Mouse (Mus musculus): ENCODE measurements around the gene Adgrb2. TPM values are rescaled to one million over a fixed set of nuclear protein-coding genes. Genes with fewer than 3 reads are reported as not detected.

Adgrb2 gene
- polyA plus RNA-seq, 1 experiment from 2014 or later = 15.5 TPM

- Histone ChIP-seq H3K4me3 (replicated peaks) (no peak overlapping the region), H3K9me3 (replicated peaks) (no peaks in the 10 kb centered on the region), H3K27me3 (replicated peaks) (no peaks in the 10 kb centered on the region), H3K4me1 (peaks cover 47% of the 10 kb centered on the region), H3K27ac (replicated peaks) (no peak overlapping the region), H3K4me2 (no peak overlapping the region), H3K9ac (replicated peaks) (no peak overlapping the region), H3K36me3 (no peaks in the 10 kb centered on the region; the same call in 1 of the 2 replicates)
- no peak for ATAC-seq (ENCODE audit: low FRiP score)
- WGBS = 79% methylated on average over 16 of the region's 16 CpGs
These were observed 8.1 kb downstream of the Adgrb2 start for GRCm38 (mm10) chr4:129992720-129993119.

DNA sequence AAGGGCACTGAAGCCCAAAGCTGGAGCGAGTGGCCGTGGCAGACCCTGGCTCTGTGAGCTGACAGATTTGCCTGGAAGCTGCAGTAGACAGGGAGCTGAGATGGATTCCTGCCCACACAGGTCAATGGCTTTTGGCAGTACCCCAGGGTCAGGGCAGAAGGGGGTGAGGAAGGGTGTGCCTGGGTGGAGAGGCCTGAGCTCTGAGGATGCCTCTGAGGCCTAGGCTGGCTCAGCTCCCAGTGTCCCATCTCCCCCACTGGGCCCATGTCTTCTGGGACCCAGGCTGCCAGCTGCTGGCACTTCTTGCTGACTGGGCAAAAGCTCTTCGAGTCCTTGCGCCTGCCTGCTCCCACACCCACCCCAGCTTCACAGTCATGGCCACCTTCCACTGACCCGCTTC lies 8.5 kb downstream of the Adgrb2 start:
- H3K9ac ChIP-seq (replicated peaks) = no peak overlapping the region
- no peaks in the 10 kb centered on the region for H3K27me3 ChIP-seq (replicated peaks)
- H3K4me2 ChIP-seq = no peak overlapping the region
- ATAC-seq (ENCODE audit: low FRiP score) = no peak
- H3K4me1 ChIP-seq = peaks cover 42% of the 10 kb centered on the region
- WGBS = 72% methylated on average over 5 of the region's 5 CpGs
- H3K9me3 ChIP-seq (replicated peaks) = no peaks in the 10 kb centered on the region
- H3K36me3 ChIP-seq = no peaks in the 10 kb centered on the region; the same call in 1 of the 2 replicates
- H3K27ac ChIP-seq (replicated peaks) = peak overlapping the region; percentile 49; the same call in 1 of the 2 replicates
- no peak overlapping the region for H3K4me3 ChIP-seq (replicated peaks)

DNA sequence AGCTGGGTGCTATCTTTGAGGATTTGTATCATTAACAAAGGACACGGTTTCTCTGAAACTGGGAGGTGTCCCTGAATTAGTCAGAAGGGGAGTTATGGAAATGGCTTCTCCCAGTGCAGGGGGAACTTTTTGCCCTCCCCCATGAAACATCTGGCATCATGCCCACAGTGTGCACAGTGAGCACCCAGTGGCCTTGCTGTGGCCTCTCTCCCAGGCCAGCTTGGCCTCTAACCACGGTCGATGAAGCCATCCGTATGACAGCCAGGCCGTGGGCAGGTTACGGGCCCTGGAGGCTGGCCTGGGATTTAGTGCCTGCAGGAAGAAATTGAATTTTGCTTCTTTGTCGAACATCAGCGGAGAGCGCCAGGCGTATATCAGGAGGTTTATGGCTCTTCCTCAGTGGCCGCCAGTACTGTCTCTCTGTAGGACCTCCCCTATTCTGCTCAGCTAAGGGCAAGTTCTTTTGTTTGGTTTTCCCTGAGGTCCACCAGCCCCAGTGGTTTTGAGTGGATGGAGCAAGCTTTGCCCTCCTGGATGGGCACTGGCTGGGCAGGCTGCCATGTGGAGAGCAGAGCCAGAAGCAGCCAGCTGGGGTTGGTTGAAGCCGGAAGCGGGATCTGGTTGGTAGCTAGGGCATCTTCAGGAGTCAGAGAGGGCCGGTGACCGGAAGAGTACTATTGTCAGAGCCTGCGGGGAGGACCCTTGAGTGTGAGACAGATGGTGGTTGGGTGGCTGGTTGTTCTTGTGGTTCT lies 9.4 kb downstream of the Adgrb2 start:
- Histone ChIP-seq H3K4me1 (peaks cover 36% of the 10 kb centered on the region), H3K4me3 (replicated peaks) (no peak overlapping the region), H3K4me2 (no peak overlapping the region), H3K9ac (replicated peaks) (peak overlapping the region; percentile 11; the same call in 1 of the 2 replicates), H3K9me3 (replicated peaks) (no peaks in the 10 kb centered on the region), H3K36me3 (no peaks in the 10 kb centered on the region; the same call in 1 of the 2 replicates), H3K27ac (replicated peaks) (peak overlapping the region; percentile 49), H3K27me3 (replicated peaks) (no peaks in the 10 kb centered on the region)
- no peak for ATAC-seq (ENCODE audit: low FRiP score)
- WGBS = 46% methylated on average over 16 of the region's 16 CpGs

- Histone ChIP-seq H3K36me3 (no peaks in the 10 kb centered on the region; the same call in 1 of the 2 replicates), H3K4me1 (peaks cover 35% of the 10 kb centered on the region), H3K27ac (replicated peaks) (peak overlapping the region; percentile 49; the same call in 1 of the 2 replicates)
These were observed 10.1 kb downstream of the Adgrb2 start for GRCm38 (mm10) chr4:129994728-129995127.

DNA sequence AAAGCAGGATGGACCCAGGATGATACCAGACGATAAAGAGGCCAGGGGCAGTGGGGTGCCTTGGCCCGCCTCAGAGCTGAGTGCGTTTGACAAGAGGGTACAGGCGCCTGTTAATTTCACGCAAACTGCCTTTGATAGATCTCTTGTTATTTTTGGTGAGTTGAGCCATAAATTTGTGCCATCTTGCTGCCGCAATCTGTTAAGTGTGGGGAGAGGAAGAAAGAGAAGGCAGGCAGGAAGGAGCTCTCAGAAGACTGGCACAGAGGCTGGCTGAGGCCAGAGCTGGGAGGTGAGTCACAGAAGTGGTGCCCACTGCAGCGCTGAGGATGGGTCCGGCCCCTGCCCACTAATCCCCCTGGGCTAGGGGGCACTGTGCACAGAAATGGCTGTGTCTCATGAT lies 10.6 kb downstream of the Adgrb2 start:
- Histone ChIP-seq H3K27ac (replicated peaks) (0 out of 2 replicates have a peak overlapping the region, but pooled peaks have one; percentile 49), H3K9ac (replicated peaks) (no peak overlapping the region), H3K4me1 (peaks cover 35% of the 10 kb centered on the region), H3K9me3 (replicated peaks) (no peaks in the 10 kb centered on the region), H3K4me2 (no peak overlapping the region), H3K36me3 (no peaks in the 10 kb centered on the region; the same call in 1 of the 2 replicates), H3K4me3 (replicated peaks) (no peak overlapping the region), H3K27me3 (replicated peaks) (no peaks in the 10 kb centered on the region)
- WGBS = 69% methylated on average over 8 of the region's 8 CpGs
- ATAC-seq (ENCODE audit: low FRiP score) = no peak

More at GRCm38 (mm10) chr4:129994728-129995127, 10.1 kb downstream of the Adgrb2 start:
- 83% methylated on average over 5 of the region's 5 CpGs for WGBS
- no peak for ATAC-seq (ENCODE audit: low FRiP score)
- H3K9ac ChIP-seq (replicated peaks) = no peak overlapping the region
- no peaks in the 10 kb centered on the region for H3K27me3 ChIP-seq (replicated peaks)
- H3K4me3 ChIP-seq (replicated peaks) = no peak overlapping the region
- no peak overlapping the region for H3K4me2 ChIP-seq
- H3K9me3 ChIP-seq (replicated peaks) = no peaks in the 10 kb centered on the region

GRCm38 (mm10) chr4:129996015-129996414 lies 11.3 kb downstream of the Adgrb2 start:
- WGBS = 83% methylated on average over 4 of the region's 4 CpGs
- H3K9ac ChIP-seq (replicated peaks) = no peak overlapping the region
- H3K4me3 ChIP-seq (replicated peaks) = no peak overlapping the region
- no peak overlapping the region for H3K4me2 ChIP-seq
- H3K27ac ChIP-seq (replicated peaks) = no peak overlapping the region
- peaks cover 43% of the 10 kb centered on the region for H3K4me1 ChIP-seq
- H3K36me3 ChIP-seq = no peaks in the 10 kb centered on the region; the same call in 1 of the 2 replicates
- ATAC-seq (ENCODE audit: low FRiP score) = no peak
- no peaks in the 10 kb centered on the region for H3K27me3 ChIP-seq (replicated peaks)
- no peaks in the 10 kb centered on the region for H3K9me3 ChIP-seq (replicated peaks)

DNA sequence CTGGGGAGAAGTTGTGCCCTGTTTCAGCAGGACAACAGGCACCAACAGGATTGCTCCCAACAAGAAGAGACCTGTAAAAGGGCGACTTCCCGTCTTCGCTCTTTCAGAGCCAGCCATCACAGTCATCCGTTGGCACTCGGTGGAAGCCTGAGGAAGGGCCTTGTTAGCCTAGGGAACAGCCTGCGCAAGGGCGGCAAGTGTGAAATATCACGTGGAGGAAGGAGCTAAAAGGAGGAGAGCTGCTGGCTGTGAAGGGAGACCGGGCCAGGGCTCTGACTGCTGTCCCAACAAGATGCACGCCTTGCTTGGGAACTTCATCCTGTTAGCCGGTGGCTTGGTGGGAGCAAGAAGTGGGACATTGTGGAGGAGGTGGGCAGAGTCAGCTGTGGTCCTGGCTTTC lies 13.5 kb downstream of the Adgrb2 start:
- Histone ChIP-seq H3K27me3 (replicated peaks) (no peaks in the 10 kb centered on the region), H3K9ac (replicated peaks) (no peak overlapping the region), H3K4me3 (replicated peaks) (no peak overlapping the region), H3K4me2 (no peak overlapping the region), H3K27ac (replicated peaks) (no peak overlapping the region), H3K4me1 (peaks cover 48% of the 10 kb centered on the region), H3K9me3 (replicated peaks) (no peaks in the 10 kb centered on the region), H3K36me3 (no peaks in the 10 kb centered on the region; the same call in 1 of the 2 replicates)
- 78% methylated on average over 11 of the region's 11 CpGs for WGBS
- no peak for ATAC-seq (ENCODE audit: low FRiP score)

- peaks cover 29% of the 10 kb centered on the region for H3K4me1 ChIP-seq
- no peak overlapping the region for H3K4me3 ChIP-seq (replicated peaks)
- 0 out of 2 replicates have a peak, but pooled peaks cover 5% of the 10 kb centered on the region for H3K36me3 ChIP-seq
- H3K27ac ChIP-seq (replicated peaks) = peak overlapping the region; percentile 33; the same call in 1 of the 2 replicates
- WGBS = 38% methylated on average over 5 of the region's 5 CpGs
- no peaks in the 10 kb centered on the region for H3K9me3 ChIP-seq (replicated peaks)
- no peak overlapping the region for H3K4me2 ChIP-seq
- no peak for ATAC-seq (ENCODE audit: low FRiP score)
- H3K9ac ChIP-seq (replicated peaks) = no peak overlapping the region
- no peaks in the 10 kb centered on the region for H3K27me3 ChIP-seq (replicated peaks)
These were observed 17.0 kb downstream of the Adgrb2 start for GRCm38 (mm10) chr4:130001710-130002109.

DNA sequence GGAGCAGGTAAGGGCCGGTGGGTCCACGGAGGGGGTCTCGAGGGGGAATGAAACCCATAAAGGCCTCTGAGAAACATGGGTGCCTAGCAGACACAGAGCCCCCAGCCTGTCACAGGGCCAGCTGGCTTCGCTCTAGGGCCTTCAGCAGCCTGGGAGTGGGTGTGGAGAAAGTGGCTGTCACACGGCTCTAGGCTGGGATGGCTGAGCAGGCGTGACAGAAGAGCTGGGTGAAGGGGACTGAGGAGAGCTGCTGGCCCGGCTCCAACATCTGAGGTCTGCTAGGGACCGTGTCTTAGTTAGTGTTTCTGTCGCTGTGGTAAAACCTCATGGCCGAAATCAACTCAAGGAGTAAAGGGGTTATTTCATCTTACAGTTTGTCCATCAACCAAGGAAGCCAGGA lies 17.5 kb downstream of the Adgrb2 start:
- Histone ChIP-seq H3K27ac (replicated peaks) (peak overlapping the region; percentile 33; the same call in 1 of the 2 replicates), H3K36me3 (peaks cover 5% of the 10 kb centered on the region; the same call in 1 of the 2 replicates), H3K9me3 (replicated peaks) (no peaks in the 10 kb centered on the region), H3K9ac (replicated peaks) (no peak overlapping the region), H3K4me2 (no peak overlapping the region), H3K27me3 (replicated peaks) (no peaks in the 10 kb centered on the region), H3K4me3 (replicated peaks) (no peak overlapping the region), H3K4me1 (peaks cover 32% of the 10 kb centered on the region)
- no peak for ATAC-seq (ENCODE audit: low FRiP score)
- WGBS = 67% methylated on average over 10 of the region's 10 CpGs

DNA sequence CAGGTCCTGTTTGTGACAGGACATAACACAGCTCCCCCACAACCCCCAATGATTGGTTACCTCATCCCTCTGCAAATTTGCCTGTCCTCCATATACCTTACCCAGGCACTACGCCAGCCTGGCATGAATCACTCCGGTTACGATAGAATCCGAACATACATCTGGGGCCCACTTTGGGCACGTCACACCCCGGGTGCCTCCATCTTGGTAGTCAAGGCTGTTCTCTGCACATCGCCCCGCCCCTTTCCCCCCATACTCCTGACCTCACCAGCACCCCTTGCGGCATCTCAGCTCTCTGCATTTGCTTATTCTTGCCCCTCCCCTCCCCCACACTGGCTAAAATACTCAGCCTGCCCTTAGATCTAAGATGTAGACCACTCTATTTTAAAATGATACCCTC lies 20.9 kb downstream of the Adgrb2 start:
- Histone ChIP-seq H3K36me3 (peaks cover 19% of the 10 kb centered on the region), H3K27ac (replicated peaks) (no peak overlapping the region), H3K9ac (replicated peaks) (no peak overlapping the region), H3K27me3 (replicated peaks) (no peaks in the 10 kb centered on the region), H3K4me1 (peaks cover 26% of the 10 kb centered on the region), H3K4me3 (replicated peaks) (no peak overlapping the region), H3K9me3 (replicated peaks) (no peaks in the 10 kb centered on the region), H3K4me2 (no peak overlapping the region)
- 55% methylated on average over 9 of the region's 9 CpGs for WGBS
- no peak for ATAC-seq (ENCODE audit: low FRiP score)

GRCm38 (mm10) chr4:130006533-130006932 lies 21.9 kb downstream of the Adgrb2 start:
- Histone ChIP-seq H3K4me2 (peak overlapping the region; percentile 37), H3K27ac (replicated peaks) (no peak overlapping the region), H3K4me3 (replicated peaks) (no peak overlapping the region), H3K36me3 (peaks cover 28% of the 10 kb centered on the region), H3K4me1 (peaks cover 16% of the 10 kb centered on the region), H3K27me3 (replicated peaks) (no peaks in the 10 kb centered on the region), H3K9ac (replicated peaks) (no peak overlapping the region), H3K9me3 (replicated peaks) (no peaks in the 10 kb centered on the region)
- no peak for ATAC-seq (ENCODE audit: low FRiP score)
- 21% methylated on average over 25 of the region's 25 CpGs for WGBS

DNA sequence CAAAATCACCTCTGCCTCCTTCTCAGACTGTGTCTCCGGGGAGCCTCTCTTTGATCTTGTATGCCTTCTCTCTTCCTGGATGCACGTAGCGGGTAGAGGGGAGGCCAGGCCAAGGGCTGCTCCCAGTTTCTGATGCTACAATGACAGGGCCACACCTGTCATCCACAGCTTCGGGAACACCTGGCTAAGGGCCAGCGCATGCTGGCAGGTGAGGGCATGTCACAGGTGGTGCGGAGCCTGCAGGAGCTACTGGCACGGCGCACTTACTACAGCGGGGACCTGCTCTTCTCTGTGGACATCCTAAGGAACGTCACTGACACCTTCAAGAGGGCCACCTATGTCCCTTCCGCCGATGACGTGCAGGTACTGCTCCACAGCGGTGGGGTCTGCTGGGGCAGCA lies 24.4 kb downstream of the Adgrb2 start:
- H3K27me3 ChIP-seq (replicated peaks) = no peaks in the 10 kb centered on the region
- peaks cover 48% of the 10 kb centered on the region for H3K36me3 ChIP-seq
- peaks cover 10% of the 10 kb centered on the region for H3K4me1 ChIP-seq
- no peaks in the 10 kb centered on the region for H3K9me3 ChIP-seq (replicated peaks)
- no peak overlapping the region for H3K9ac ChIP-seq (replicated peaks)
- ATAC-seq (ENCODE audit: low FRiP score) = no peak
- H3K4me2 ChIP-seq = no peak overlapping the region
- 80% methylated on average over 14 of the region's 14 CpGs for WGBS
- no peak overlapping the region for H3K27ac ChIP-seq (replicated peaks)
- no peak overlapping the region for H3K4me3 ChIP-seq (replicated peaks)

Measured in neural tube, embryonic 15.5 days (tissue).